Mouse (Mus musculus) MN1 (cell line): Measurements from ENCODE around the gene Astn2.

Source experiments
- DNase-seq: peaks from one replicate; pipeline ENCODE4 v3.0.0-alpha.2; 2016; ENCODE audit warnings: low spot score

Gene Astn2

DNA sequence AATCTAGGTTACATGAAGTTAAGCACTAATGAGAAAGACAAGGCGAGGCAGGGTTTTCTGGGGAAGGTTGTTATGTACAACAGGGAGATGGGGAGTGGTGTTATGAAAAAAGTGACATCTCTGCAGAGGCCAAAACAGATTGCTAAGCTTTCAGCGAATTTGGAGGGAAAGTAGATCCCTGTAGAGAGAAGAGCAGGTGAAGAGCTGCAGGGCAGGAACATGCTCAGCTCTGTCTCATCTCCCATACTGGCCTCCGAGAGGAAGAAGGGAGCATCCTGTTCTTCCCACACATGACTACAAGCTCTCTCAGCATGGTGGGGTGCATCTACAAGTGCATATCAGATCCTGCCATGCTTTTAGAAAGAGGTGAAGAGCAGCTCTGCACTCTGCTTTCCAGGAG is 245.7 kb downstream of the Astn2 start:
- DNase-seq, result no peak

DNA sequence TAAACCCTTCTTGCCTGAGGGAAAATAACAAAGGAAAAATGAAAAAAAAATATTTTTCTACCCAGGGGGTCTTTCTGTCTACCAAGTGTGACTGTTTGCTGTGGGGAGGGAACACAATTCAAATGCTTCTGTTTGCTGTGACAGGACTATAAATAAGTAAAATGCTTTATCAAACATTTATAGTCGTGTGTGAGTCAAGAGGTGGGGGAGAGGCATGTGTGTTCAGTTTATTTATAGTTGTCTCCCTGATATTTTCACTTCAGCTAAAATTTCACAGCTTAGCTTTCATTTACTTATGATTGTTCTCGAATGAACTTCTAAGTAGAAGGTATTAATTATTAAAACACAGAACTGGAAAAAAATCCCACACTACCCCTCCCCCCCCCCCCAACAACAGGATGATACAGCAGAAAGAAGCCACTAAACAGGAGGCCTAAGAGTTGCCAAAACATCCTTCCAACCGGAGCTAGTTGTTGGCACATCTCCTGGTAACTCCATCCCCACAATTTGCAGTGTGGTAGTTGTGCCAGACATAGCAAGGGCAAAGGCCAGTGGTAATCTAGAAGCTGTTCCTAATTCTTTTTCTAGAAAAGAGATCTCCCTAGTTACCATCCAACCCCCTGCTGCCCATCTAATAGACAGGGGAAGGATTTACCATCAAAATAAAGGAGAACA is 246.8 kb downstream of the Astn2 start:
- DNase-seq, result no peak

- DNase-seq, result no peak
Measured at GRCm38 (mm10) chr4:66146546-66146945, 257.9 kb downstream of the Astn2 start.

GRCm38 (mm10) chr4:66126181-66126580 is 278.2 kb downstream of the Astn2 start:
- DNase-seq, result no peak

GRCm38 (mm10) chr4:66122766-66123358 is 281.5 kb downstream of the Astn2 start:
- no peak for DNase-seq

GRCm38 (mm10) chr4:66114243-66114642 is 290.2 kb downstream of the Astn2 start:
- DNase-seq, result no peak

GRCm38 (mm10) chr4:66102037-66102436 is 302.4 kb downstream of the Astn2 start:
- DNase-seq, result no peak

- peak; percentile 16 for DNase-seq
Measured at GRCm38 (mm10) chr4:66097629-66098028, 306.8 kb downstream of the Astn2 start.

GRCm38 (mm10) chr4:66096104-66096503 is 308.3 kb downstream of the Astn2 start:
- DNase-seq, result no peak

DNA sequence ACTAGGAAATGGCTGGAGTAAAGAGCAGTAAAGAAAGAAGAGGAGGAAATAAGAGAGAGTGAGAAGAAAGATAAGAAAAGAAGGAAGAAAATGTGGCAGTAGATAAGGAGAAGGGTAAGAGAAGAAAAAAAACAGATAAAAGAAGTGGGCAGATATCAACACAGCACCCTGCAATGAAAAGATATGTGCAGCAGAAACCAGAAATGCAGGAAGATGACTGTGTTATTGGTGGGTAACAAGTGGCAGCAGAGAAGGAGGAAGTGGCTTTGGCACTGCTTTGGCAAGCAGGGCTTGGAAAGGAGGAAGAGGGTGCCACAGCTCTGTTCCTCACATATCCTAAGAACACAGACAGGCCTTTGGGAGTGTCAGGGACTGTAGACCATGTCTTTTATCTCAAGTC is 347.2 kb downstream of the Astn2 start:
- DNase-seq, result no peak

DNA sequence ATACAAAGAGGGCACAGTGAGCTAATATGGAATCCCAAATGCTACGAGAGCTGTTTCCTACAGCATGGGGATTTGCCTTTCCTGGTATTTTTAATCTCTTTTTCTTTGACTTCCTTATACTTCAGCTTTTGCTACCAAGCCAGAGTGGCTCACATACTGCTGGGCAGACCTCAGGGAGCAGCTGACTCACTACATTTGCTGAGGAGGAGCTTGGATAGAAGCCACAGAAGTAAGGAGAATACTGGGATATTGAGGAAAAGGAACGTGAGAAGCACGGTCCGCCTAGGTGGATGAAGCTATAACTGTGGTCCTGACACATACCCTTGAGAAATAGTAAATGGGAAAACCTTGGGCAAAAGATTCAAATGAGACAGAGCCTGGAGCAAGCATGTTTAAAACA is 348.7 kb downstream of the Astn2 start:
- DNase-seq, result no peak

- no peak for DNase-seq
Measured at GRCm38 (mm10) chr4:66043014-66043672, 361.3 kb downstream of the Astn2 start.

- no peak for DNase-seq
Measured at GRCm38 (mm10) chr4:66033826-66034225, 370.6 kb downstream of the Astn2 start.

DNA sequence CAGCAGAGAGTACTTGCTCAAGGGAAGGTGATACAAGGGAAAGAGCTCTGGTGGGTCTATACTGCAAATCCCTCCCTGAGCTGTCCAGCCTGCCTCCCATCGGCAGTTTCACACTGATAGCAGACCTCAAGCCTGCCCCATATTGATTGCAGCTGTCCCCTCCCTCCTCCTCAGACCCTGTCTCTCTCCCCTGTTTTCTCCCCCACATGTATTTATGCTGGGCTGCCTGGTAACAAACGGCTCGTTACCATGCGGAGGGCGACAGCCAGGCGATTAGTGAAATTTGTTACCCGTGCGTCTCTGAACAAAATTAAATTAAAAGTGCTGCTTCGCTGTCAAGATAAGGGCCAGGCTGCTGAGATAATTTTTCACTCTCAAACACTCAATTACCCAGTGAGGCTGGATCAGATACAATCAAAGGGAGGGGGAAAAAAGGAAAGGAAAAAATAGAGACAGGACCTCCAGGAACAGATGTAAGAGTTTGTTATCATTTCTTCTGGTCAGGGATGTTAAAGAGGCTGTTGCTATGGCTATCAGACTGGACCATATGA is 373.0 kb downstream of the Astn2 start:
- DNase-seq, result no peak

- no peak for DNase-seq
Measured at GRCm38 (mm10) chr4:66029901-66030300, 374.5 kb downstream of the Astn2 start.

DNA sequence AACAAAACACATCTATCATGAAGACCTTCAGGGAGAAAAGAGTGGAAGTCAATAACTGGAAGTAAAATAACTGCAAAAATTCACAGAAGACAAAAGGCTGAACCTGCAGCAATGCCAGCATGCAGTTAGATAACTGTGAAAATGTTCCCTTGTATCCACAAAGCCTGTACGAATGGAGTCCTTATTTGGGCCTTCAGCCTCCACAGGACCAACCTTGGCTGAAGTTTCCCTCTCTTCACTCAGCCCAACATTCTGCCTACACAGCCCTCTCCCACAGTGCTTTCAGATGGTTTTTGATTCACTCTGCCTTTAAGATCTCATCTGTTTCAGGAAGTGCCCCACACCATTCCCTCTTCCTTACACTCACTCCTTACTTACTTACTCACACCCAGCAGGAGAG is 376.5 kb downstream of the Astn2 start:
- no peak for DNase-seq

- peak; percentile 67 for DNase-seq
Measured at GRCm38 (mm10) chr4:66025393-66026062, 378.9 kb downstream of the Astn2 start.

DNA sequence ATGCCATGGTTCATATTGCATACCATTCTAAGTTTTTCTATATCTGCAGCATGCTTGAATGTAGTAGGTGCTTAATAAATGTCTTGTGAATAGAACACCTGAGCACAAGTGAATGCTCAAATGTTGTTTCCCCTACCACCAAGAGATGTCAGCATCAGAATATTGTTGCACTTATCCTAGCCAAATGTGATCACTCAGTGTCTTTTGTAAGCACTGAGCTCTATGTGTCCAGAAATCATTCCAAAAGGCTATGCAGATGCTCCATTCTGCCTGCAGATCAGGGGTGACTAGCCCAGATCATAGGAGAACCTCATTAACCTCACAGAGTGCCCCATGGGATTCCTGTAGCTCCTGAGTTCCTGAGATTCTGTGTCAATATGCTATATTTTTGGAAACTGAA is 401.5 kb downstream of the Astn2 start:
- DNase-seq, result no peak

DNA sequence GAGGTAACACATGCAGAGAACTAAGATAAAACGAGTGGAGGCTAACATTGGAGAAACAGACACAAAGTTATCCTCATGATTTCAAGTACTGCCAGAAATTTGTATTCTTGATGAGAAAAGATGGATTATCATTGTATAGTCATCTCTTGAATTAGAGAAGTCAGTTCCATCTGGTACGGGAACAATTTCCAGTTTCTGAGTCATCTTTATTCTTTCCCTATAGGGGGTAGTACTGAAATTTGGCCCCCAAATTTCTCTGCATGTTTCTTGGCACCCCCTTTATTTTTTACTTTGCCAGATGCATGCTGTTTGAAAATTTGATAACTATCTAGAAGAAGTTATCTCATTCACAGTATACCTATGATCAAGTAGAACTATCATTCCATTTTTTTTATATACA is 420.8 kb downstream of the Astn2 start:
- DNase-seq, result no peak

GRCm38 (mm10) chr4:65982882-65983281 is 421.5 kb downstream of the Astn2 start:
- no peak for DNase-seq

DNA sequence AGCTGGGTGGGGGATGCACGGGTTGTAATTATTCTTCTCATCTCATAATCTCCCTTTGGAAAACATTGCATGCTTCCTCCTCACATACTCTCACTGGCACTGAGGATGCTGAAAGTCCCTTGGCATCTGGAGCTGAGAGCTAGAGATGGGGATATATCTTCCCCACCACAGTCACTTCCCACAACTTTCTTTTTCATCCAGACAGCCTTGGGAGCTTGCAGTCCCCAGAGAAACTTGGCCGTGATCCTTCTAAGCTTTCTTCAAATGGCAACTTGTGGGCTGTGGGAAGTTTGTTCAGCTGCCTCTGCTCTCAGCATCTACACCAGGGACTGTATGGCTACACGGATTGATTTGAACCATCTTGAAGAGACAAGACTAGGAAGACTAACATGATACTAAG is 428.2 kb downstream of the Astn2 start:
- DNase-seq, result no peak

DNA sequence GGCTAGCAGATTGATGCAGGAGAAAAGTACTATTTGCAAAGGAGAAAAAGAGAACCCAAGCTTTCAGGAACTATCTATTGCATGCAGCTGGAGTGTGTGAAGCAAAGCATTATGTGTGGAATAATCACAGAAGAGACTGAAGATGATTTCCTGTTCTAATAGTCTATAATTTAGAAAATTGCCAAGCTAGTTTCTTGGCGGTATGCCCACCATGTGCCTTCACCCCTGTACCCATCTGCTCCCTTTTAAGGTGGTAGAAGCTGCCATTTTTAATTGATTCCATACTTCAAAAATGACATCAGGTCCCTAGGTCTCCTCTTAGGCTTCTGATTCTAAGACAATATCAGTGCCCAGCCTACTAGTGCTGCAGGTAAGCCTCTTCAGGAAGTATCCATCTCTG is 432.0 kb downstream of the Astn2 start:
- DNase-seq, result no peak

DNA sequence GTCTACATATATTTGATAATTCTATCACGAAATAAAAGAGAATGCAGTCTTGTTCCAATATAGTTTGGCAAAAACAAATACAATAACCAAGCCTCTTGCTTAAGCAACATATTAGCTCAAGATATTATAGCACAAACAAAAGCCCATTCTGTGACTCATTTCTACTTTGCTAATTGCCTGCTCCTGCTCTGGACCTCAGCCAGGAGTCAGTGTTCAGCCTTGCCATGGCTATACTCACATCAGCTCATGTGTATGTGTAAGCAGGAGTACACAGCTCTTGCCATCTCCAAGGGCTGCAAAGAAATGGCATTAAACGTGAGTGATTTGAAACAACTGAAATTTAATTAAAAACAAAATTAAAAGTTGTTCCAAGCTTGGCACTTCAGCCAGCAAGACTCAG is 435.1 kb downstream of the Astn2 start:
- peak; percentile 16 for DNase-seq
